Mouse (Mus musculus): ENCODE data around the gene Tnp1. TPM values are rescaled to one million over a fixed set of nuclear protein-coding genes. Genes with fewer than 3 reads are reported as not detected.

Gene Tnp1
- polyA plus RNA-seq, 1 experiment, result 6,395 TPM

DNA sequence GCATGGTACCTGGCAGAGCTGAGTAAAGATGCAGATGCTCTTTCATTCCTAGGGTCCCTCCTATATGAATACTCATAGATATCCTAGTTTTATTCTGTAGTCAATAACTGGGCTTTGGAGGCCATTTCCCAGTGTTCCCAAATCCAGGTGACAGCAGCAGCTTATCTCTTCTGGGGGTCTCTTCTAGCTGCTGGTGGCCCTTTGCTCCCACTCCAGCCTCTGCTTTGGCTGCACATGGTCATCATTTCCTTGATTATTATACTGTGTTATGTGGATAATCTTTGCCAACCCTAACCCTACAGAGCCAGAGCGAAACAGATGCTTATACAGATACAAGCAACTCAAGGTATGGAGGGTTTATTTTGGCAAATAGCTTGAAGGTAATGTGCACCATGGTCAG is 8.9 kb downstream of the Tnp1 start:
- no peak for TF ChIP-seq POLR2A (IDR thresholded peaks at IDR 0.05; ENCODE audit: control insufficient read depth, low read depth, low read length)
- no peak overlapping the region for H3K27ac ChIP-seq (ENCODE audit: control insufficient read depth, insufficient read depth, low read depth, low read length)
- H3K36me3 ChIP-seq (ENCODE audit: control insufficient read depth, insufficient read depth, low read length), result no peaks in the 10 kb centered on the region
- no peaks in the 10 kb centered on the region for H3K27me3 ChIP-seq (ENCODE audit: control insufficient read depth, insufficient read depth, low read length)
- no peak overlapping the region for H3K4me3 ChIP-seq (ENCODE audit: control insufficient read depth, low read depth, low read length)
- no peaks in the 10 kb centered on the region for H3K4me1 ChIP-seq (ENCODE audit: control insufficient read depth, insufficient read depth, low read length)

- TF ChIP-seq CTCF (IDR thresholded peaks at IDR 0.05; ENCODE audit: control insufficient read depth, insufficient read depth, insufficient replicate concordance, low read depth, low read length) (no peak), POLR2A (IDR thresholded peaks at IDR 0.05; ENCODE audit: control insufficient read depth, low read depth, low read length) (no peak)
- no peaks in the 10 kb centered on the region for H3K27me3 ChIP-seq (ENCODE audit: control insufficient read depth, insufficient read depth, low read length)
Observed at GRCm38 (mm10) chr1:73004890-73005289, 10.8 kb downstream of the Tnp1 start.

DNA sequence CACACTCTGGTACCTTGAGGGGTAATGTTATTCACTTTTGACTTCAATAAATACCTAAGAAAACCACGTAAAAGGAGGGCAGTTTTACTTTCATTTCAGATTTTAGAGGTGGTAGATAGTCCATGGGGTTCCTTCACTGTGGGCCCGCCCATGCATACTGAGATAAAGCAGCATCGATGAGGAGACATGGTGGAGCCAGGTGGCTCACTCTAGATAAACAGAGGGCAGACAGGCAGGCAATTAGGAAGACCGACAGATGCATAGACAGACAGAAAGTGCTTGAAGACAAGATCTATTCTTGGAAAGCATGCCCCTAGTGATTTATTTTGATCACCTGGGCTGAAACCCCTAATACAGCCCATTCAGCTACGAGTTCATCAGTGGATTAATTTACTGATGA is 13.1 kb downstream of the Tnp1 start:
- no peak for TF ChIP-seq POLR2A (IDR thresholded peaks at IDR 0.05; ENCODE audit: control insufficient read depth, low read depth, low read length)
- TF ChIP-seq CTCF (IDR thresholded peaks at IDR 0.05; ENCODE audit: control insufficient read depth, insufficient read depth, insufficient replicate concordance, low read depth, low read length), result no peak
- Histone ChIP-seq H3K4me3 (ENCODE audit: control insufficient read depth, low read depth, low read length) (no peak overlapping the region), H3K27me3 (ENCODE audit: control insufficient read depth, insufficient read depth, low read length) (no peaks in the 10 kb centered on the region), H3K36me3 (ENCODE audit: control insufficient read depth, insufficient read depth, low read length) (no peaks in the 10 kb centered on the region), H3K27ac (ENCODE audit: control insufficient read depth, insufficient read depth, low read depth, low read length) (no peak overlapping the region), H3K4me1 (ENCODE audit: control insufficient read depth, insufficient read depth, low read length) (no peaks in the 10 kb centered on the region)

More at GRCm38 (mm10) chr1:73004890-73005289, 10.8 kb downstream of the Tnp1 start:
- no peak overlapping the region for H3K27ac ChIP-seq (ENCODE audit: control insufficient read depth, insufficient read depth, low read depth, low read length)
- no peak overlapping the region for H3K4me3 ChIP-seq (ENCODE audit: control insufficient read depth, low read depth, low read length)
- no peaks in the 10 kb centered on the region for H3K36me3 ChIP-seq (ENCODE audit: control insufficient read depth, insufficient read depth, low read length)
- no peaks in the 10 kb centered on the region for H3K4me1 ChIP-seq (ENCODE audit: control insufficient read depth, insufficient read depth, low read length)

DNA sequence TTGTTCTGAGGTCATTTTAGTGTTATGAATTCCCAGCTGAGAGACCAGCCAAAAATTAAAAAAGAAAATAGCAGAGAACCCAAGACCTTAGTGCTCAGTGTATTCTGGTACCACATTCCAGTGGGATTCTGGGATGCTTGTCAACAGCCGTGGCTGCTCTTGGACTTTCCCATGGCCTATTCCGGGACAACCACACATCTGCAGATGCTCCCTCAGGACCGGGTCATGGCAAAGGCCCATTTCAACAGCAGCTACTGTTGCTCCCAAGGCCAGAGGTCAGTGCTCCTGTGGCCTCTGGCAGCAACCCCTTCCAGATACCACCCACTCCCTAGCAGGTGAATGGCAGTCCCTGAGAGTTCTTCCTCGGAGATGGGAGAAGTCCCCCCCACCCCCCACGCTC is 13.7 kb downstream of the Tnp1 start:
- Histone ChIP-seq H3K36me3 (ENCODE audit: control insufficient read depth, insufficient read depth, low read length) (no peaks in the 10 kb centered on the region), H3K27ac (ENCODE audit: control insufficient read depth, insufficient read depth, low read depth, low read length) (no peak overlapping the region), H3K4me3 (ENCODE audit: control insufficient read depth, low read depth, low read length) (no peak overlapping the region), H3K27me3 (ENCODE audit: control insufficient read depth, insufficient read depth, low read length) (no peaks in the 10 kb centered on the region), H3K4me1 (ENCODE audit: control insufficient read depth, insufficient read depth, low read length) (no peaks in the 10 kb centered on the region)
- no peak for TF ChIP-seq CTCF (IDR thresholded peaks at IDR 0.05; ENCODE audit: control insufficient read depth, insufficient read depth, insufficient replicate concordance, low read depth, low read length)
- no peak for TF ChIP-seq POLR2A (IDR thresholded peaks at IDR 0.05; ENCODE audit: control insufficient read depth, low read depth, low read length)

DNA sequence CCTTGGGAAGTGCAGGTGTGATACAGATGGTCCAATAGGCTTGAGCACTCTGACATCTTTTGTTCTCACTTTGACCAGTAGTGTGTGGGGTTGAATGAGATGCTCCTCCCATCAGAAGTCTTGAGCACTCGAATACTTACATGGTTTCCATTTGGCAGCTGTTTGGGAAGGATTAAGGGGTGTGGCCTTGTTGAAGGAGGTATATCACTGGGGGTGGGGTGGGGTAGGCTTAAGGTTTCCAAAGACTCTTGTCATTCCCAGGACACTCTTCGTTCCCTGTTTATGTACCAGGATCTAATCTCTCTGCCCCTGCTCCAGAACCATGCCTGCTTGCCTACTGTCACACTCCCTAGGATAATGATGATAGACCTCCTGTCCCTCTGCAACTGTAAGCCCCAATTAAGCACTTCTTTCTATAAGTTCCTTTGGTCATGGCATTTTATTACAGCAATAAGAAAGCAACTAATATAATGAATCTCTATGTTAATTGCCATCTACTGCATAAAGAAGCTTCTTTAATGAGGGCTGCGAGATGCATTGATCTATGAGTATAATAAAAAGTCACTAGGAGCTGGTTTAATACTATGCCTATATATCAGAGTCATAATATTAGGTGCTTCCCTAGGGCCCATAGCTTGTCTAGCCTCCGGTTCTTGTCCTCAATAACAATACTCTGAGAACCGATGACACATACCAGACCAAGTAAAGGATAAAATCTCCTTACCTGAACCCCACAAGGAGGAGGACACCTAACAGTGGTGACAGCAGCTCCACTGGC is 20.8 kb downstream of the Tnp1 start:
- no peaks in the 10 kb centered on the region for H3K4me1 ChIP-seq (ENCODE audit: control insufficient read depth, insufficient read depth, low read length)
- H3K27me3 ChIP-seq (ENCODE audit: control insufficient read depth, insufficient read depth, low read length), result no peaks in the 10 kb centered on the region
- no peak overlapping the region for H3K4me3 ChIP-seq (ENCODE audit: control insufficient read depth, low read depth, low read length)
- no peak for TF ChIP-seq CTCF (IDR thresholded peaks at IDR 0.05; ENCODE audit: control insufficient read depth, insufficient read depth, insufficient replicate concordance, low read depth, low read length)
- no peak for TF ChIP-seq POLR2A (IDR thresholded peaks at IDR 0.05; ENCODE audit: control insufficient read depth, low read depth, low read length)
- H3K36me3 ChIP-seq (ENCODE audit: control insufficient read depth, insufficient read depth, low read length), result no peaks in the 10 kb centered on the region
- no peak overlapping the region for H3K27ac ChIP-seq (ENCODE audit: control insufficient read depth, insufficient read depth, low read depth, low read length)

DNA sequence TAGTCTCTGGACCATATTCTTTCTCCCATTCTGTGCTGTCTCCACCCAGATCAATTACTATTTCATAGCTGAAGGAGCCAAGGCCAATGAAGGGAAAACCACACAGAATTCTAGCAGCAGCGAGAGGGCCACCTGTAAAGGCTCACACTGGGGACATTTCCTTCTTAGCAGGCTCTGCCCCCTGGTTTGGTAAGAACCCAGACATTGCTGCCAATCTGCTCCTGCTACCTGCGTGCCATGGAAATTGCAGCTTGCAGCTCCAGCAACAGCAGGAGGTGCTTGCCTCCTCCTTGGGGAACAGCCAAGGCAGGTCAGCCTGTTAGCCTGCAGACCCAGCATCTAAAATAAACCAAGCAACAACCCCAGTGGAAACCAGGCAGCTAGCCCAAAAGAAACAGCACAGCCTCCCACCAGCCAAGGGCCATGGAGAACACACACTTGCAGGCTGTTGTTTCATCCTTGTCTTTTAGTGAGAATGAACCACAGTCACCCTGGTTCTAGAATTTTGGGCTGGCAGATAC is 22.7 kb downstream of the Tnp1 start:
- H3K36me3 ChIP-seq (ENCODE audit: control insufficient read depth, insufficient read depth, low read length), result no peaks in the 10 kb centered on the region
- no peaks in the 10 kb centered on the region for H3K27me3 ChIP-seq (ENCODE audit: control insufficient read depth, insufficient read depth, low read length)
- no peaks in the 10 kb centered on the region for H3K4me1 ChIP-seq (ENCODE audit: control insufficient read depth, insufficient read depth, low read length)
- H3K27ac ChIP-seq (ENCODE audit: control insufficient read depth, insufficient read depth, low read depth, low read length), result no peak overlapping the region
- no peak overlapping the region for H3K4me3 ChIP-seq (ENCODE audit: control insufficient read depth, low read depth, low read length)
- no peak for TF ChIP-seq POLR2A (IDR thresholded peaks at IDR 0.05; ENCODE audit: control insufficient read depth, low read depth, low read length)
- no peak for TF ChIP-seq CTCF (IDR thresholded peaks at IDR 0.05; ENCODE audit: control insufficient read depth, insufficient read depth, insufficient replicate concordance, low read depth, low read length)

DNA sequence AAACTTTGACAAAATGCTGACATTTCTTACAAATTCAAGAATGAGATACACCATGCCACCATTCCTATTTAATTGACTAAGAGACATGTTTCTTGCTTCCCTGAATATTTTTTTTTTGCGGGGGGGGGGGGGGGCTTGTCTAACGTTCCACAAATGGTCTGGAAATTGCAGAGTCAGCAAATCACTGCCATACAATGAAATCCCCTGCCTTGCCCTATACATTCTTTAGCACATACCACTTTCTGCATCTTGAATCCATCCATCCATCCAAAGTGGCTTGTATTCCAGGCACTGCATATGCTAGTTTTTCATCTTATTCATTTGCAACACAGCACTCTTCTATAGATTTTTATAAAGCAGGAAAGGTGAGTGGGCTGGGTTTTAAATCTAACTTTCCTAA is 23.5 kb downstream of the Tnp1 start:
- TF ChIP-seq POLR2A (IDR thresholded peaks at IDR 0.05; ENCODE audit: control insufficient read depth, low read depth, low read length) (no peak), CTCF (IDR thresholded peaks at IDR 0.05; ENCODE audit: control insufficient read depth, insufficient read depth, insufficient replicate concordance, low read depth, low read length) (no peak)
- Histone ChIP-seq H3K27me3 (ENCODE audit: control insufficient read depth, insufficient read depth, low read length) (no peaks in the 10 kb centered on the region), H3K4me1 (ENCODE audit: control insufficient read depth, insufficient read depth, low read length) (no peaks in the 10 kb centered on the region), H3K4me3 (ENCODE audit: control insufficient read depth, low read depth, low read length) (no peak overlapping the region), H3K36me3 (ENCODE audit: control insufficient read depth, insufficient read depth, low read length) (no peaks in the 10 kb centered on the region), H3K27ac (ENCODE audit: control insufficient read depth, insufficient read depth, low read depth, low read length) (no peak overlapping the region)

Measured in testis, adult 2 months (tissue).